Mouse (Mus musculus): ENCODE results near the gene Abcd1.
A peak's percentile ranks its signal among the peaks of the same experiment; 100 is the strongest.

The Abcd1 gene

DNA sequence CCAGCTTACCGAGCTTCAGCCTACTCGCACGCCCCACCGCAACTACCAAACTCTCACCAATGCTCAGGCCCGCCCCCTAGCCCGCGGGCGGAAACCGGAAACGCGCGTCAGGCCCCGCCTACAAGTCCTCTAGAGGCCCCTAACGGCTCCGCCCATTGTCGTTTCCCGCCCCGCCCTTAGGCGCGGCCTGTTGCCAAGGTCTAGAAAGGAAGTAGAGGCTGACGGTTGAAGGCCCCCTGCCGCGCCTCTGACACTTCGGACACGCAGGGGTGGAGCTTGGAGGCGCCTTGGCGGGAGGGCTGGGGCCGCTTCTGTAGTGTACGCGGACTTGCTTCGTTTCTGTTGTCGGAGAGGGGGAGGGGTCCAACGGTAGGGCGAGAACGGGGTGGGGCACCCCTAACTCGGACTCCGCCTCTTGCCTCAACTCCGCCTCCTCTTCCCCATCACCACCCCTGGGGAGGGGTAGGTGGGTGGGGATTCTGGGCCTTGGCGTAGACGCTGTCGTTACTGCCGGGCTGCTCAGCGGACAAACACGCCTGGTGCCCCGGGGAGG lies at the start of gene Abcd1, which contains the start of gene Bcap31:
Gene Abcd1 (plus strand): TSS at position 489 of the 553 bp plus-strand sequence.
Gene Bcap31 (minus strand): TSS at position 67 of the 553 bp plus-strand sequence.
- ATAC-seq (ENCODE audit: insufficient number of reproducible peaks, low FRiP score, low TSS enrichment), result peak; percentile 74

GRCm38 (mm10) chrX:73672031-73672431 lies 44.4 kb upstream of the Abcd1 start:
- ATAC-seq (ENCODE audit: insufficient number of reproducible peaks, low FRiP score, low TSS enrichment), result peak; percentile 67

- ATAC-seq (ENCODE audit: insufficient number of reproducible peaks, low FRiP score, low TSS enrichment), result peak; percentile 27; the same call in 1 of the 2 replicates
These were observed 43.3 kb upstream of the Abcd1 start, which contains the start of gene Slc6a8 for GRCm38 (mm10) chrX:73672879-73673618. TSS of gene Slc6a8 (plus strand) at chrX:73673150.

DNA sequence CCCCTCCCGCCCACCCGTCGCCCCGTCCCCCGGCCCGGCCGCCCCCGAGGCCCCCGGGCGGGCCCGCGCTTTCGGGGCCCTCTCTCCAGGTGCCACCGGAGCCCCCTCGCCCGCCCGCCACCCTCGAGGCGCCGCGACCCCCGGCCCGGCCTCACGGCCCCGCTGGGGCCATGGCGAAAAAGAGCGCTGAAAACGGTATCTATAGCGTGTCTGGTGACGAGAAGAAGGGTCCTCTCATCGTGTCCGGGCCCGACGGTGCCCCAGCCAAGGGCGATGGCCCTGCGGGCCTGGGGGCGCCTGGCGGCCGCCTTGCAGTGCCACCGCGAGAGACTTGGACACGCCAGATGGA lies 42.8 kb upstream of the Abcd1 start:
- ATAC-seq (ENCODE audit: insufficient number of reproducible peaks, low FRiP score, low TSS enrichment), result no peak

- ATAC-seq (ENCODE audit: insufficient number of reproducible peaks, low FRiP score, low TSS enrichment), result 0 out of 2 replicates have a peak, but pooled peaks have one; percentile 13
These were observed 42.3 kb upstream of the Abcd1 start for GRCm38 (mm10) chrX:73673968-73674661.

DNA sequence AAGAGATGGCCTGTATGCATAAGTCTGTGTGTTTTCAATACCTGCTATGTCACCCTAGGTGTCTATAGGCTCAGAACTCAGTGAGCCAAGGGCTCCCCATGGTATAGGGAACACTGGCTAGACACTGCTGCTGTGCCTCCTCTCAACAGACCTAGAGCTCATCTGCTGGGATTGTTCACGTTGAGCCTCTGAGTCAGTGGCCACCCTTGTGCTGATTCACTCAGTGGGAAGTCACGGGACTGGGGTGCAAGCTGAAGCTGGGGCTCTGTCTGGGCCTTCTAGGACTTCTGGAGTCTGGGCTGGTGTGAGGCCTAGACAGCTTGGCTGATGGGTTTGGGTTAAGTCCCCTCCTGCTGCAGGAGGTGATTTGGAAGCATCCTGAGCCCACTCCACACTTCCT lies 41.2 kb upstream of the Abcd1 start:
- ATAC-seq (ENCODE audit: insufficient number of reproducible peaks, low FRiP score, low TSS enrichment), result no peak

GRCm38 (mm10) chrX:73676668-73677067 lies 39.7 kb upstream of the Abcd1 start:
- ATAC-seq (ENCODE audit: insufficient number of reproducible peaks, low FRiP score, low TSS enrichment), result no peak

GRCm38 (mm10) chrX:73684156-73684555 lies 32.2 kb upstream of the Abcd1 start:
- ATAC-seq (ENCODE audit: insufficient number of reproducible peaks, low FRiP score, low TSS enrichment), result no peak

GRCm38 (mm10) chrX:73684978-73685377 lies 31.4 kb upstream of the Abcd1 start:
- ATAC-seq (ENCODE audit: insufficient number of reproducible peaks, low FRiP score, low TSS enrichment), result no peak

GRCm38 (mm10) chrX:73685629-73686028 lies 30.8 kb upstream of the Abcd1 start:
- ATAC-seq (ENCODE audit: insufficient number of reproducible peaks, low FRiP score, low TSS enrichment), result peak; percentile 26; the same call in 1 of the 2 replicates

- peak; percentile 64 for ATAC-seq (ENCODE audit: insufficient number of reproducible peaks, low FRiP score, low TSS enrichment)
These were observed 25.3 kb upstream of the Abcd1 start for GRCm38 (mm10) chrX:73690917-73691629.

DNA sequence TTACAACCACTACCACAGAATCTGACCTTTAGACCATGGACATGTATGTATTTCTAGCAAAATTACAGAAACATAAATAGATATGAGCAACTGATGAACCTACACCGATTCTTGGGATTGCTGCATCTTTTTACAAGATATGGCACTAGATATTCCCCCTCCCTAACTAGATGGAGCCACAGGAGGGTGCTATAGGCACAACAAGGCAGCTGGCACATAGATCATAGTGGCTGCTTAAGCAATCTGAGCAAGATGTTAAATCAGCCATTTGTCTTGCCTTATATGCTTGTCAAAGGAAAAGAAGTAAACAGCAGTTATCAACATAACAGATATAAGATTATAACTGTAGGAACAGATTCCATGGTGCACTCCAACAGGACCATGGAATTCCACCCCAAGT lies 15.9 kb upstream of the Abcd1 start:
- ATAC-seq (ENCODE audit: insufficient number of reproducible peaks, low FRiP score, low TSS enrichment), result no peak

DNA sequence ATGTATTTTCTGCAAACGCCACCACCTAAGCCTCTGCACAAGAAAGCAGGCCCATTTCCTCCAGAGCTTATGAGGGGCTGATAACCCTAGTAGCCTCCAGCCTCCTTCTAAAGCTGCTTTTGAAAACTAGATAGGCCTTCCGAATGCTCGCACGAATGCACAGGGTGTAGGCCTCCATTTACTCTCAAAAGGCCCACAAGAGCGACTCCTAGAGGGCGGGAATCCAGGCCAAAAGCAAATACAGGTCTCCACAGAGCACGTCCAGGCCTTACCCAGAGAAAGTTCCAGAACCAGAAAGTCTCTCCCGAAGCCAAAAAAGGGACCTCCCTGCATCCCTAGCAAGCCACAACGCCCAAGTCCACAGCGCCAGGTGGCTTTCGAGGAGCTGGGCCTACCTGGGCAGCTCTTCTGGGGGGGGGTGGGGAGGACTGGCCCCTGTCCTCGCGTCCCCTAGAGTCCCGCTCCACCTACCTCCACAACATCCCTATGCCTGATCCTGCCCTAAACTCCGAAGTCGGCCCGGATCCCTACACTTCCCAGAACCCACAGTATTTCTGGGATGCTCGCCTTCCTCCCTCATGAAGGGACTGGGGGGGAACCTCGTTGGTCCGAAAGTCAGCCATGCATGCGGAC lies 805 bp upstream of the Abcd1 start:
- peak; percentile 42 for ATAC-seq (ENCODE audit: insufficient number of reproducible peaks, low FRiP score, low TSS enrichment)

- peak; percentile 40; the same call in 1 of the 2 replicates for ATAC-seq (ENCODE audit: insufficient number of reproducible peaks, low FRiP score, low TSS enrichment)
These were observed 530 bp downstream of the Abcd1 start for GRCm38 (mm10) chrX:73716709-73717545.

- ATAC-seq (ENCODE audit: insufficient number of reproducible peaks, low FRiP score, low TSS enrichment), result no peak
These were observed 1.3 kb downstream of the Abcd1 start for GRCm38 (mm10) chrX:73717667-73718066.

- no peak for ATAC-seq (ENCODE audit: insufficient number of reproducible peaks, low FRiP score, low TSS enrichment)
These were observed 1.9 kb downstream of the Abcd1 start for GRCm38 (mm10) chrX:73718271-73718670.

DNA sequence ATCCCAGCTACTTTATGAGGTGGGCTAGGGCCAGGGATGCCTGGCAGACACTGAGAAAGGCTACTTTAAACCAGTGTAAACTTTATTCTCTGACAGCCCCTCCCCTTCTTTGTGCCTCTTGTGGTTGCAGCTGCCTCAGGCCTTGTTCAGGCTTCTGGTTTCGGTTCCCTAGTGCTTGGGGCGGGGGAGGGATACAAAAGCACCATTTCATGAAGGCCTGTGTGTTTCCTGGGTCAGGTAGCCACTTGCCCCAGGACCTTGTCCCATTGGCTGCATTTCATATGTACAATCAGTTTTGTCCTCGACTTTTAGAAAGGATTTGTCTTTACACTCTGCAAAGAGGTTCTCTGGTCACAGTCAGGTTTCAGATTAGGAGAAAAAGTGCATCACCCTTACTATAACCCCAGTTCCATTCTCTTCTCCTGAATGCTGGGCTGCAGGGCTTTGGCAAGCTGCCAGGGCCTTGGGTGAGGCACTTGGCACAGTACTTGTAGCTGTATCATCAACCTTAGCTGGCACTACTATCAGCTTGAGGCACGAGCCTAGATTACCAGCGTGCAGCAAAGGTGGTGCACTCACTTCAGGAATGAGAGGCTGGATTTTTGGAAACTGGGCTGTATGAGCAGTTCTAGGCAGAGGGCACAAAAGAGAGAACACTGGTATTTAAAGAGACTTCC lies 2.4 kb downstream of the Abcd1 start:
- ATAC-seq (ENCODE audit: insufficient number of reproducible peaks, low FRiP score, low TSS enrichment), result no peak

DNA sequence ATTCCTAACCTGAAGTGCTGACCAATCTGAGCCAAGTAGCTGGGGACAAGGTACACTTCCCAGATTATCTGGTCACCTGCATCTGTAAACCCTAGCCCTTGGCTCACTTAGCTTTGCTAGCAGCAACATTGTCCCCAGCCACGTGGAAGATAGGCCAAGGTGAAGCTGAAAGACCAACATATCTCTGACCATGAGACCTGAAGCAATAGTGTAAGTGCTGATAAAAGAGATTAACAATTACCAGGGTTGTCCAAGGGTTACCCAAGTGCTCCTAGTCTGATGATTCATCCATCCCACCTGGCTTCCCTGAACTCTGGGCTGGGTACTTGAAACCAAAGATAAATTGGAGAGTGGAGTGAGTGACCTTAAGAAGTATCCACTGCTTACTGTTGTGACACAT lies 14.5 kb downstream of the Abcd1 start:
- ATAC-seq (ENCODE audit: insufficient number of reproducible peaks, low FRiP score, low TSS enrichment), result no peak

- no peak for ATAC-seq (ENCODE audit: insufficient number of reproducible peaks, low FRiP score, low TSS enrichment)
These were observed 21.8 kb downstream of the Abcd1 start for GRCm38 (mm10) chrX:73738155-73738554.
